Mouse (Mus musculus): Measurements from ENCODE around the gene Clic4.
"Not testable (repeated sequence)": the region's sequence is repeated elsewhere in the genome, so short reads cannot be mapped to it uniquely, and the experiment has no call there.

Gene Clic4

GRCm38 (mm10) chr4:135292477-135293089 lies 20.0 kb upstream of the Clic4 start:
- no peak for DNase-seq (ENCODE audit: low spot score in 2 of 2)

GRCm38 (mm10) chr4:135291841-135292240 lies 19.2 kb upstream of the Clic4 start:
- no peak for DNase-seq (ENCODE audit: low spot score in 2 of 2)

GRCm38 (mm10) chr4:135291199-135291598 lies 18.6 kb upstream of the Clic4 start:
- no peak for DNase-seq (ENCODE audit: low spot score in 2 of 2)

GRCm38 (mm10) chr4:135287975-135288374 lies 15.4 kb upstream of the Clic4 start:
- DNase-seq (ENCODE audit: low spot score in 2 of 2), result no peak

- DNase-seq (ENCODE audit: low spot score in 2 of 2), result no peak
Measured at GRCm38 (mm10) chr4:135286833-135287395, 14.3 kb upstream of the Clic4 start.

- no peak for DNase-seq (ENCODE audit: low spot score in 2 of 2)
Measured at GRCm38 (mm10) chr4:135286033-135286622, 13.5 kb upstream of the Clic4 start.

- no peak for DNase-seq (ENCODE audit: low spot score in 2 of 2)
Measured at GRCm38 (mm10) chr4:135285436-135285835, 12.8 kb upstream of the Clic4 start.

GRCm38 (mm10) chr4:135283875-135284274 lies 11.3 kb upstream of the Clic4 start:
- DNase-seq (ENCODE audit: low spot score in 2 of 2), result no peak

- no peak for DNase-seq (ENCODE audit: low spot score in 2 of 2)
Measured at GRCm38 (mm10) chr4:135283417-135283816, 10.8 kb upstream of the Clic4 start.

- DNase-seq (ENCODE audit: low spot score in 2 of 2), result no peak
Measured at GRCm38 (mm10) chr4:135282651-135283290, 10.2 kb upstream of the Clic4 start.

- not testable (repeated sequence) for DNase-seq (ENCODE audit: low spot score in 2 of 2)
Measured at GRCm38 (mm10) chr4:135280016-135280415, 7.4 kb upstream of the Clic4 start.

- no peak for DNase-seq (ENCODE audit: low spot score in 2 of 2)
Measured at GRCm38 (mm10) chr4:135276681-135277379, 4.2 kb upstream of the Clic4 start.

- no peak for DNase-seq (ENCODE audit: low spot score in 2 of 2)
Measured at GRCm38 (mm10) chr4:135274761-135275160, 2.1 kb upstream of the Clic4 start.

- no peak for DNase-seq (ENCODE audit: low spot score in 2 of 2)
Measured at GRCm38 (mm10) chr4:135273307-135273682, 681 bp upstream of the Clic4 start.

GRCm38 (mm10) chr4:135271881-135272616 lies 565 bp downstream of the Clic4 start:
- no peak for DNase-seq (ENCODE audit: low spot score in 2 of 2)

- no peak for DNase-seq (ENCODE audit: low spot score in 2 of 2)
Measured at GRCm38 (mm10) chr4:135271419-135271828, 1.2 kb downstream of the Clic4 start.

GRCm38 (mm10) chr4:135270476-135270875 lies 2.1 kb downstream of the Clic4 start:
- DNase-seq (ENCODE audit: low spot score in 2 of 2), result no peak

- DNase-seq (ENCODE audit: low spot score in 2 of 2), result no peak
Measured at GRCm38 (mm10) chr4:135269656-135270341, 2.8 kb downstream of the Clic4 start.

- DNase-seq (ENCODE audit: low spot score in 2 of 2), result no peak
Measured at GRCm38 (mm10) chr4:135267521-135267920, 5.1 kb downstream of the Clic4 start.

- DNase-seq (ENCODE audit: low spot score in 2 of 2), result no peak
Measured at GRCm38 (mm10) chr4:135266987-135267386, 5.6 kb downstream of the Clic4 start.

GRCm38 (mm10) chr4:135260434-135260833 lies 12.2 kb downstream of the Clic4 start:
- DNase-seq (ENCODE audit: low spot score in 2 of 2), result no peak

Measured in right cerebral cortex, postnatal 36 days (tissue).